Mouse (Mus musculus): ENCODE results near the gene Ttll11. TPM values are rescaled to one million over a fixed set of nuclear protein-coding genes. Genes with fewer than 3 reads are reported as not detected.

The Ttll11 gene
- polyA plus RNA-seq, 1 experiment from 2014 or later: 0.94 TPM

GRCm38 (mm10) chr2:35930498-35931149 lies 49.1 kb downstream of the Ttll11 start:
- no peak overlapping the region for H3K4me3 ChIP-seq
- WGBS: 30% methylated on average over 11 of the region's 11 CpGs
- H3K27me3 ChIP-seq: no peaks in the 10 kb centered on the region
- H3K36me3 ChIP-seq: no peaks in the 10 kb centered on the region
- no peak overlapping the region for H3K27ac ChIP-seq
- peaks cover 12% of the 10 kb centered on the region for H3K4me1 ChIP-seq (replicated peaks)
- ATAC-seq (replicated peaks; ENCODE audit: insufficient number of reproducible peaks, insufficient read depth, low FRiP score, low read depth): no peak
- H3K4me2 ChIP-seq: no peak overlapping the region
- no peaks in the 10 kb centered on the region for H3K9me3 ChIP-seq (replicated peaks)
- no peak overlapping the region for H3K9ac ChIP-seq

GRCm38 (mm10) chr2:35928133-35928532 lies 51.6 kb downstream of the Ttll11 start:
- no peaks in the 10 kb centered on the region for H3K9me3 ChIP-seq (replicated peaks)
- H3K4me1 ChIP-seq (replicated peaks): peaks cover 12% of the 10 kb centered on the region
- H3K4me3 ChIP-seq: no peak overlapping the region
- ATAC-seq (replicated peaks; ENCODE audit: insufficient number of reproducible peaks, insufficient read depth, low FRiP score, low read depth): peak; percentile 74
- 30% methylated on average over 6 of the region's 6 CpGs for WGBS
- H3K4me2 ChIP-seq: no peak overlapping the region; the same call in 1 of the 2 replicates
- H3K27me3 ChIP-seq: no peaks in the 10 kb centered on the region
- H3K36me3 ChIP-seq: no peaks in the 10 kb centered on the region
- H3K27ac ChIP-seq: peak overlapping the region; percentile 39
- H3K9ac ChIP-seq: no peak overlapping the region

- H3K27me3 ChIP-seq: no peaks in the 10 kb centered on the region
- no peak overlapping the region for H3K9ac ChIP-seq
- no peaks in the 10 kb centered on the region for H3K36me3 ChIP-seq
- no peak overlapping the region for H3K4me2 ChIP-seq
- H3K9me3 ChIP-seq (replicated peaks): no peaks in the 10 kb centered on the region
- H3K4me3 ChIP-seq: no peak overlapping the region
- 75% methylated on average over 4 of the region's 4 CpGs for WGBS
- no peak overlapping the region for H3K27ac ChIP-seq
- H3K4me1 ChIP-seq (replicated peaks): peaks cover 12% of the 10 kb centered on the region
- ATAC-seq (replicated peaks; ENCODE audit: insufficient number of reproducible peaks, insufficient read depth, low FRiP score, low read depth): no peak
Measured at GRCm38 (mm10) chr2:35924947-35925346, 54.8 kb downstream of the Ttll11 start.

GRCm38 (mm10) chr2:35922956-35923355 lies 56.8 kb downstream of the Ttll11 start:
- Histone ChIP-seq H3K27ac (no peak overlapping the region), H3K4me1 (replicated peaks) (peaks cover 3% of the 10 kb centered on the region), H3K4me2 (no peak overlapping the region), H3K36me3 (no peaks in the 10 kb centered on the region), H3K9ac (no peak overlapping the region), H3K27me3 (no peaks in the 10 kb centered on the region), H3K9me3 (replicated peaks) (no peaks in the 10 kb centered on the region), H3K4me3 (no peak overlapping the region)
- ATAC-seq (replicated peaks; ENCODE audit: insufficient number of reproducible peaks, insufficient read depth, low FRiP score, low read depth): no peak
- 75% methylated on average over 3 of the region's 3 CpGs for WGBS

- no peak for ATAC-seq (replicated peaks; ENCODE audit: insufficient number of reproducible peaks, insufficient read depth, low FRiP score, low read depth)
- H3K4me3 ChIP-seq: no peak overlapping the region
- H3K9me3 ChIP-seq (replicated peaks): no peaks in the 10 kb centered on the region
- no peak overlapping the region for H3K27ac ChIP-seq
- H3K4me1 ChIP-seq (replicated peaks): peaks cover 5% of the 10 kb centered on the region
- no peaks in the 10 kb centered on the region for H3K27me3 ChIP-seq
- no peak overlapping the region for H3K9ac ChIP-seq
- no peak overlapping the region for H3K4me2 ChIP-seq
- 56% methylated on average over 4 of the region's 4 CpGs for WGBS
- H3K36me3 ChIP-seq: no peaks in the 10 kb centered on the region
Measured at GRCm38 (mm10) chr2:35912090-35912489, 67.6 kb downstream of the Ttll11 start.

GRCm38 (mm10) chr2:35911675-35912074 lies 68.0 kb downstream of the Ttll11 start:
- H3K36me3 ChIP-seq: no peaks in the 10 kb centered on the region
- no peaks in the 10 kb centered on the region for H3K9me3 ChIP-seq (replicated peaks)
- ATAC-seq (replicated peaks; ENCODE audit: insufficient number of reproducible peaks, insufficient read depth, low FRiP score, low read depth): no peak
- no peak overlapping the region for H3K4me3 ChIP-seq
- no peak overlapping the region for H3K9ac ChIP-seq
- H3K27ac ChIP-seq: no peak overlapping the region
- H3K4me2 ChIP-seq: no peak overlapping the region
- peaks cover 9% of the 10 kb centered on the region for H3K4me1 ChIP-seq (replicated peaks)
- no peaks in the 10 kb centered on the region for H3K27me3 ChIP-seq
- 38% methylated on average over 1 of the region's 1 CpGs for WGBS

- ATAC-seq (replicated peaks; ENCODE audit: insufficient number of reproducible peaks, insufficient read depth, low FRiP score, low read depth): no peak
- peaks cover 17% of the 10 kb centered on the region for H3K4me1 ChIP-seq (replicated peaks)
- H3K9ac ChIP-seq: no peak overlapping the region
- WGBS: 68% methylated on average over 9 of the region's 9 CpGs
- H3K4me3 ChIP-seq: no peak overlapping the region
- no peaks in the 10 kb centered on the region for H3K27me3 ChIP-seq
- H3K4me2 ChIP-seq: no peak overlapping the region
- H3K36me3 ChIP-seq: no peaks in the 10 kb centered on the region
- H3K9me3 ChIP-seq (replicated peaks): no peaks in the 10 kb centered on the region
- H3K27ac ChIP-seq: no peak overlapping the region
Measured at GRCm38 (mm10) chr2:35910740-35911139, 69.0 kb downstream of the Ttll11 start.

GRCm38 (mm10) chr2:35909353-35909752 lies 70.4 kb downstream of the Ttll11 start:
- H3K9ac ChIP-seq: no peak overlapping the region
- no peaks in the 10 kb centered on the region for H3K9me3 ChIP-seq (replicated peaks)
- H3K4me1 ChIP-seq (replicated peaks): peaks cover 18% of the 10 kb centered on the region
- H3K27ac ChIP-seq: no peak overlapping the region
- ATAC-seq (replicated peaks; ENCODE audit: insufficient number of reproducible peaks, insufficient read depth, low FRiP score, low read depth): no peak
- H3K36me3 ChIP-seq: no peaks in the 10 kb centered on the region
- H3K27me3 ChIP-seq: no peaks in the 10 kb centered on the region
- no peak overlapping the region for H3K4me3 ChIP-seq
- 92% methylated on average over 4 of the region's 4 CpGs for WGBS
- H3K4me2 ChIP-seq: no peak overlapping the region

GRCm38 (mm10) chr2:35907578-35907977 lies 72.1 kb downstream of the Ttll11 start:
- no peak overlapping the region for H3K4me3 ChIP-seq
- WGBS: 79% methylated on average over 6 of the region's 6 CpGs
- no peaks in the 10 kb centered on the region for H3K36me3 ChIP-seq
- no peak overlapping the region for H3K27ac ChIP-seq
- H3K27me3 ChIP-seq: no peaks in the 10 kb centered on the region
- H3K9ac ChIP-seq: no peak overlapping the region
- ATAC-seq (replicated peaks; ENCODE audit: insufficient number of reproducible peaks, insufficient read depth, low FRiP score, low read depth): no peak
- H3K4me2 ChIP-seq: no peak overlapping the region
- H3K9me3 ChIP-seq (replicated peaks): no peaks in the 10 kb centered on the region
- peaks cover 18% of the 10 kb centered on the region for H3K4me1 ChIP-seq (replicated peaks)

- H3K27me3 ChIP-seq: no peaks in the 10 kb centered on the region
- no peak overlapping the region for H3K4me3 ChIP-seq
- no peaks in the 10 kb centered on the region for H3K9me3 ChIP-seq (replicated peaks)
- H3K9ac ChIP-seq: no peak overlapping the region
- peak; percentile 41; the same call in 1 of the 2 replicates for ATAC-seq (replicated peaks; ENCODE audit: insufficient number of reproducible peaks, insufficient read depth, low FRiP score, low read depth)
- no peaks in the 10 kb centered on the region for H3K36me3 ChIP-seq
- peaks cover 14% of the 10 kb centered on the region for H3K4me1 ChIP-seq (replicated peaks)
- H3K4me2 ChIP-seq: 0 out of 2 replicates have a peak overlapping the region, but pooled peaks have one; percentile 25
- H3K27ac ChIP-seq: no peak overlapping the region
- 7% methylated on average over 11 of the region's 11 CpGs for WGBS
Measured at GRCm38 (mm10) chr2:35906174-35906798, 73.4 kb downstream of the Ttll11 start.

- Histone ChIP-seq H3K9ac (no peak overlapping the region), H3K4me1 (replicated peaks) (peaks cover 15% of the 10 kb centered on the region), H3K36me3 (no peaks in the 10 kb centered on the region), H3K27me3 (no peaks in the 10 kb centered on the region), H3K9me3 (replicated peaks) (no peaks in the 10 kb centered on the region), H3K27ac (no peak overlapping the region), H3K4me2 (no peak overlapping the region), H3K4me3 (no peak overlapping the region)
- 32% methylated on average over 2 of the region's 2 CpGs for WGBS
- peak; percentile 30; the same call in 1 of the 2 replicates for ATAC-seq (replicated peaks; ENCODE audit: insufficient number of reproducible peaks, insufficient read depth, low FRiP score, low read depth)
Measured at GRCm38 (mm10) chr2:35900845-35901244, 78.9 kb downstream of the Ttll11 start.

GRCm38 (mm10) chr2:35899712-35900111 lies 80.0 kb downstream of the Ttll11 start:
- no peak for ATAC-seq (replicated peaks; ENCODE audit: insufficient number of reproducible peaks, insufficient read depth, low FRiP score, low read depth)
- Histone ChIP-seq H3K27ac (no peak overlapping the region), H3K4me1 (replicated peaks) (peaks cover 13% of the 10 kb centered on the region), H3K9me3 (replicated peaks) (no peaks in the 10 kb centered on the region), H3K36me3 (no peaks in the 10 kb centered on the region), H3K4me2 (no peak overlapping the region), H3K4me3 (no peak overlapping the region), H3K27me3 (no peaks in the 10 kb centered on the region), H3K9ac (no peak overlapping the region)
- 97% methylated on average over 3 of the region's 3 CpGs for WGBS
